Mouse (Mus musculus) liver, embryonic 11.5 days (tissue): ENCODE data around the gene Hepacam. TPM values are rescaled to one million over a fixed set of nuclear protein-coding genes. Genes with fewer than 3 reads are reported as not detected.

Experiments
- ATAC-seq: fragments of 200-750 bp; cut with Nextera tagmentation; replicated peaks from 2 replicates; pipeline ENCODE4 v1.8.0; 2017; ENCODE audit warnings: moderate number of reproducible peaks, mild to moderate bottlenecking, moderate TSS enrichment, moderate library complexity; ENCODE audit not compliant: low FRiP score
- DNase-seq: peaks from one replicate; pipeline ENCODE4 v3.0.0-alpha.2; 2017; ENCODE audit warnings: low spot score
- H3K27ac ChIP-seq: fragments of 300-500 bp; sonication (generic); 2 replicates; pipeline ENCODE4 v1.5.1; 2014; ENCODE audit warnings: mild to moderate bottlenecking, low read depth, low read length, control low read depth
- H3K27me3 ChIP-seq: fragments of 300-500 bp; sonication (generic); replicated peaks from 2 replicates; pipeline ENCODE4 v1.6.1; 2014; ENCODE audit warnings: low read length, mixed read lengths; ENCODE audit not compliant: control insufficient read depth, insufficient read depth
- H3K36me3 ChIP-seq: fragments of 300-500 bp; sonication (generic); 2 replicates; pipeline ENCODE4 v1.6.1; 2014; ENCODE audit warnings: mild to moderate bottlenecking, low read length, moderate library complexity, mixed read lengths; ENCODE audit not compliant: control insufficient read depth, insufficient read depth
- H3K4me1 ChIP-seq: fragments of 300-500 bp; sonication (generic); replicated peaks from 2 replicates; pipeline ENCODE4 v1.6.1; 2014; ENCODE audit warnings: low read length, mixed read lengths; ENCODE audit not compliant: control insufficient read depth, insufficient read depth
- H3K4me2 ChIP-seq: fragments of 300-500 bp; sonication (generic); 2 replicates; pipeline ENCODE4 v1.6.1; 2014; ENCODE audit warnings: mild to moderate bottlenecking, control low read depth, moderate library complexity
- H3K4me3 ChIP-seq: fragments of 300-500 bp; sonication (generic); 2 replicates; pipeline ENCODE4 v1.5.1; 2014; ENCODE audit warnings: low read depth, low read length, control low read depth
- H3K9ac ChIP-seq: fragments of 300-500 bp; sonication (generic); 2 replicates; pipeline ENCODE4 v1.6.1; 2014; ENCODE audit warnings: low read depth, low read length, control low read depth
- H3K9me3 ChIP-seq: fragments of 300-500 bp; sonication (generic); 2 replicates; pipeline ENCODE4 v1.6.1; 2016; ENCODE audit warnings: low read length, inconsistent platforms, mixed read lengths; ENCODE audit not compliant: control insufficient read depth
- WGBS: fragments of 180-500 bp; shearing (Covaris S2); extraction: QIAGEN DNeasy Blood & Tissue Kit; methylation state at CpG from one replicate; pipeline ENCODE4 v1.1.7; 2014; 5-methylcytosine and 5-hydroxymethylcytosine counted together
- polyA plus RNA-seq: library from polyadenylated mRNA; unstranded; fragments of >200 nt; fragmentation: Nextera tagmentation; extraction: Ambion mirVana; gene quantifications from 2 replicates; pipeline ENCODE4 v1.2.1, GENCODE M21; 2014

Gene Hepacam
- polyA plus RNA-seq, 1 experiment from 2014 or later = not detected

GRCm38 (mm10) chr9:37358713-37359330 is 8.3 kb upstream of the Hepacam start:
- Histone ChIP-seq H3K4me2 (no peak overlapping the region), H3K9me3 (no peaks in the 10 kb centered on the region), H3K4me3 (no peak overlapping the region), H3K36me3 (no peaks in the 10 kb centered on the region), H3K4me1 (no peaks in the 10 kb centered on the region), H3K9ac (no peak overlapping the region), H3K27ac (no peak overlapping the region), H3K27me3 (no peaks in the 10 kb centered on the region)
- WGBS = 84% methylated on average over 7 of the region's 7 CpGs
- DNase-seq = no peak
- ATAC-seq = no peak

GRCm38 (mm10) chr9:37359331-37360220 is 7.6 kb upstream of the Hepacam start:
- H3K4me2 ChIP-seq = no peak overlapping the region
- H3K27ac ChIP-seq = no peak overlapping the region
- no peaks in the 10 kb centered on the region for H3K4me1 ChIP-seq
- no peaks in the 10 kb centered on the region for H3K27me3 ChIP-seq
- no peaks in the 10 kb centered on the region for H3K36me3 ChIP-seq
- no peak overlapping the region for H3K9ac ChIP-seq
- ATAC-seq (no peak), DNase-seq (no peak)
- H3K9me3 ChIP-seq = no peaks in the 10 kb centered on the region
- 63% methylated on average over 6 of the region's 6 CpGs for WGBS
- no peak overlapping the region for H3K4me3 ChIP-seq

GRCm38 (mm10) chr9:37362084-37362483 is 5.1 kb upstream of the Hepacam start:
- Histone ChIP-seq H3K27me3 (no peaks in the 10 kb centered on the region), H3K9me3 (no peaks in the 10 kb centered on the region), H3K27ac (no peak overlapping the region), H3K4me1 (no peaks in the 10 kb centered on the region), H3K36me3 (no peaks in the 10 kb centered on the region), H3K4me3 (no peak overlapping the region), H3K9ac (no peak overlapping the region), H3K4me2 (no peak overlapping the region)
- DNase-seq (no peak), ATAC-seq (no peak)

GRCm38 (mm10) chr9:37362881-37363280 is 4.3 kb upstream of the Hepacam start:
- Histone ChIP-seq H3K9ac (no peak overlapping the region), H3K4me2 (no peak overlapping the region), H3K4me1 (no peaks in the 10 kb centered on the region), H3K4me3 (no peak overlapping the region), H3K9me3 (no peaks in the 10 kb centered on the region), H3K27ac (no peak overlapping the region), H3K36me3 (no peaks in the 10 kb centered on the region), H3K27me3 (no peaks in the 10 kb centered on the region)
- ATAC-seq (no peak), DNase-seq (no peak)
- 45% methylated on average over 1 of the region's 1 CpGs for WGBS

GRCm38 (mm10) chr9:37363551-37363950 is 3.6 kb upstream of the Hepacam start:
- no peak overlapping the region for H3K4me3 ChIP-seq
- no peak overlapping the region for H3K4me2 ChIP-seq
- ATAC-seq = no peak
- H3K9me3 ChIP-seq = no peaks in the 10 kb centered on the region
- no peaks in the 10 kb centered on the region for H3K27me3 ChIP-seq
- no peaks in the 10 kb centered on the region for H3K4me1 ChIP-seq
- no peaks in the 10 kb centered on the region for H3K36me3 ChIP-seq
- no peak for DNase-seq
- no peak overlapping the region for H3K27ac ChIP-seq
- WGBS = 69% methylated on average over 3 of the region's 3 CpGs
- no peak overlapping the region for H3K9ac ChIP-seq

- no peaks in the 10 kb centered on the region for H3K4me1 ChIP-seq
- 76% methylated on average over 3 of the region's 3 CpGs for WGBS
- H3K4me2 ChIP-seq = no peak overlapping the region
- H3K36me3 ChIP-seq = no peaks in the 10 kb centered on the region
- DNase-seq = no peak
- H3K4me3 ChIP-seq = no peak overlapping the region
- H3K9me3 ChIP-seq = no peaks in the 10 kb centered on the region
- no peak for ATAC-seq
- H3K27ac ChIP-seq = no peak overlapping the region
- no peaks in the 10 kb centered on the region for H3K27me3 ChIP-seq
- no peak overlapping the region for H3K9ac ChIP-seq
Observed at GRCm38 (mm10) chr9:37364392-37364791, 2.8 kb upstream of the Hepacam start.

- Histone ChIP-seq H3K4me3 (no peak overlapping the region), H3K27ac (no peak overlapping the region), H3K4me2 (no peak overlapping the region), H3K4me1 (no peaks in the 10 kb centered on the region), H3K27me3 (no peaks in the 10 kb centered on the region), H3K9ac (no peak overlapping the region), H3K9me3 (no peaks in the 10 kb centered on the region), H3K36me3 (no peaks in the 10 kb centered on the region)
- 54% methylated on average over 5 of the region's 5 CpGs for WGBS
- DNase-seq (no peak), ATAC-seq (no peak)
Observed at GRCm38 (mm10) chr9:37365706-37366105, 1.4 kb upstream of the Hepacam start.

GRCm38 (mm10) chr9:37368081-37368830 is 1.1 kb downstream of the Hepacam start:
- H3K9me3 ChIP-seq = no peaks in the 10 kb centered on the region
- DNase-seq (no peak), ATAC-seq (no peak)
- no peak overlapping the region for H3K27ac ChIP-seq
- H3K36me3 ChIP-seq = no peaks in the 10 kb centered on the region
- no peak overlapping the region for H3K4me2 ChIP-seq
- no peak overlapping the region for H3K9ac ChIP-seq
- WGBS = 69% methylated on average over 11 of the region's 11 CpGs
- no peak overlapping the region for H3K4me3 ChIP-seq
- H3K27me3 ChIP-seq = no peaks in the 10 kb centered on the region
- no peaks in the 10 kb centered on the region for H3K4me1 ChIP-seq
